Mouse (Mus musculus) adrenal gland, postnatal 4 days (tissue): ENCODE measurements around the gene Atg10. TPM values are rescaled to one million over a fixed set of nuclear protein-coding genes. Genes with fewer than 3 reads are reported as not detected.
A peak's percentile ranks its signal among the peaks of the same experiment; 100 is the strongest.
"Not testable (repeated sequence)": the region's sequence is repeated elsewhere in the genome, so short reads cannot be mapped to it uniquely, and the experiment has no call there.

Experiments
- DNase-seq, 2 experiments: peaks; one replicate each; pipeline ENCODE4 v3.0.0; 2021 to 2022; ENCODE audit warnings: low spot score in 2 of 2, mixed read lengths in 2 of 2
- long read RNA-seq, 2 experiments: library from polyadenylated mRNA; stranded (forward); transcript quantifications; one replicate each; pipeline ENCODE4 v2.0.0; 2021
- total RNA-seq, 2 experiments: library from RNA; stranded (reverse); gene quantifications; 2 replicates each; pipeline ENCODE4 v1.2.3; 2021

The Atg10 gene
- 10 to 100 TPM; 22.4 to 23.4 TPM for total RNA-seq
- long read RNA-seq, experiment 1, transcript Atg10-201 (8 exons, 1,583 nt) = major isoform, 24 of 38 reads
- long read RNA-seq, experiment 1, partial matches to known transcripts = 2 of 38 reads
- long read RNA-seq, experiment 1, other reads (novel, unspliced or antisense) = 11 of 38 reads
- long read RNA-seq, experiment 2, transcript Atg10-201 (8 exons, 1,583 nt) = major isoform, 17 of 48 reads
- long read RNA-seq, experiment 2, transcript Atg10-203 (7 exons, 922 nt) = minor isoform, 6 of 48 reads
- long read RNA-seq, experiment 2, partial matches to known transcripts = 5 of 48 reads
- long read RNA-seq, experiment 2, other reads (novel, unspliced or antisense) = 20 of 48 reads

GRCm38 (mm10) chr13:91223587-91224437 lies at the start of gene Atg10:
Gene Atg10 (minus strand): TSS chr13:91223968.
- DNase-seq = peak; percentile 77 to 80

GRCm38 (mm10) chr13:91252406-91252805 lies 28.6 kb upstream of the Atg10 start:
- DNase-seq = no peak

- no peak for DNase-seq
Observed at GRCm38 (mm10) chr13:91251636-91252035, 27.9 kb upstream of the Atg10 start.

DNA sequence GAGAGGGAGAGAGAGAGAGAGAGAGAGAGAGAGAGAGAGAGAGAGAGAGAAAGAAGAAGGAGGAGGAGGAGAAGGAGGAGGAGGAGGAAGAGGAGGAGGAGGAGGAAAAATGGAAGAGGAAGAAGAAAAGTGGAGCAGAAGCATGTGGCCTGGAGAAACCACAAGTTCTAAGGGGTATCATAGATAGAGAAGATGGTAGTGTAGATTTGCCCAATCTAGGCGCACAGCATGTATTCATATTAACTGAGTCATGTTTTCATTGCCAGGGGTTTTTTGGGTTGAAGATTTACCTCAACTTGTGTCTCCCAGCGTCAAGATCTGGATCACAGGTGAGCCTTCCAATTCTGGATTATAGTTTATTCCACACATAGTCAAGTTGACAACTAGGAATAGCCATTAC lies 26.3 kb upstream of the Atg10 start:
- not testable (repeated sequence) for DNase-seq

DNA sequence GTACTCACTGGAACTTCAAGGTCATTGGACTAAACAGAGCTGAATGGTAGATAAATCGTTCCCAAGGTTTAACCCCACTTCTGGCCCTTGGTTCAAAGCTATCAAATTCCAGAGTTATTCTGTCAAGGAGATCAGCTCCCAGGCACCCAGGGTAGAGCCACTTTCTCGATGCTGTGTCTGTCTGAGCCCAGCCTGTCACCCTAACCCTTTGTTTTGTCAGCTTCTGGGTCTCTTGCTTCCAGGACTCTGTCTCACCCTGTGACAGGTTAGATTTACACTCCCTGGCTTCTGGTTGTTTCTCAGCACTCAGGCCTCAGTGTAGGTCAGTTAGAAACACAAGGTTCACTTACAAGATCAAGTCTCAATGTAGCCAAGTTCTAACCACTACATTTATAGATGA lies 22.7 kb upstream of the Atg10 start:
- no peak for DNase-seq

DNA sequence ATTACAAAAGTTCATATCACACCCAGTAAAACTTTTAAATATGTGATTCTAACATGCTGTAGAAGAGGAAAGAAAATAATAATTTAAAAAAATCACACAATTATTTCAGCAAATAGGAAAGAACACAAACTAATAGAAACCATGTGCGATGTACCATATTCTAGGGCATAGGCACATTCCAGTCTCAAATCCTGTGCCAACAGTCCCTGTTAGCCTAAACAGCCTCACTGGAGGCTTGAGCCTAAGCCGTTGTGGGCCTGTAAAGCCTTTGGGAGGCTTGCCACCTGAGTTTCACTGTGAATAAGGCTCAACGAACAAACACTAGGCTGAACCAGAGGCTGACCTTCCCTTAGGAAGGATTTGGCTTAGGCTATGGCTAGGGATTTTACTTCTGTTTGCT lies 14.2 kb upstream of the Atg10 start:
- no peak for DNase-seq

- no peak for DNase-seq
Observed at GRCm38 (mm10) chr13:91236884-91237283, 13.1 kb upstream of the Atg10 start.

DNA sequence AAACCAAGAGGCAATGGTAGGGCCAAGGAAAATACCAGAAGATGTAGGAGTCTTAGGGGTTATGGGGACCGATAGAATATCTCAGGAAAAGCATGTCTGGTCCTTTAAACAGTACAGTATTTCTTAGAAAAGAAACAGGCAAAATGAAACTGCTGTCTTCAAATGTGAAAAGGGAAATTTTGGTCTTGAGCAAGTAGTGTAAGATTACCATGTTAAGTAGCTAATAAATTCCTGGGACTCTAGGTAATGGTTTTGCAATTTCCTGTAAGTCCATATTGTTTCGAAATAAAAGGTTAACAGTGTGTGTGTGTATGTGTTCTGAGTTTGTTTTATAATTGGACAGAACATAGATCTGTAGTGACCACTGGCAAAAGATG lies 658 bp upstream of the Atg10 start:
- no peak for DNase-seq

DNA sequence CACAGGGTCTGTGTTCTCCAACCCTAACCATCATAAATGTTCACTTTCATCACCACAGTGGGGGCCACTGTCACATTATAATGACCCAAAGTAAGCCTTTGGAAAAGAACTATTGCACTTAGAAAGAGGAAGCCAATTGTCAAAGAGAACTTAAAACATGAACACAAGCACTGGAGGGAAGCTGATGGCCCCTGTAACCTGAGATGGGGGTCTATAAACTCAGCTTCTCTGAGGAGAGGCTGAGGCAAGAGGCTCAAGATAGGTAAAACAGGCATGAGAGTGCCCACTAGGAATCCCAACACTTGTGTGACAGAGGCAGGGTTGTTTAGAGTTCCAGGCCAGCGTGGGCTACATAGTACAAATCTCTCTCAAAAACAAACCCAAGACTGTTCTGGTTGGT lies 705 bp downstream of the Atg10 start:
- no peak for DNase-seq

- DNase-seq = no peak
Observed at GRCm38 (mm10) chr13:91221696-91222095, 2.1 kb downstream of the Atg10 start.

DNA sequence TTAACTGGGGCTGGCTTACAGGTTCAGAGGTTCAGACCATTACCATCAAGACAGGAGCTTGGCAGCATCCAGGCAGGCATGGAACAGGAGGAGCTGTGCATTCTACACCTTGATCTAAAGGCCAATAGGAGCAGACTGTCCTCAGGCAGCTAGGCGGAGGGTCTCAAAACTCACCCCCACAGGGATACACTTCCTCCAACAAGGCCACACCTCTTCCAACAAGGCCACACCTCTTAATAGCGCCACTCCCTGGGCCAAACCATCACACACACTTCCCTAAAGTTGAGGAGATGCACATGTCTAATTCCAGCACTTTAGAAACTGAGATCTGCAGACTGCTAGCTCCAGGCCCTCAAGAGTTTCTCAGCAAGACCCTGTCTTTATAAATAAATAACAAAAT lies 6.1 kb downstream of the Atg10 start:
- DNase-seq = no peak

DNA sequence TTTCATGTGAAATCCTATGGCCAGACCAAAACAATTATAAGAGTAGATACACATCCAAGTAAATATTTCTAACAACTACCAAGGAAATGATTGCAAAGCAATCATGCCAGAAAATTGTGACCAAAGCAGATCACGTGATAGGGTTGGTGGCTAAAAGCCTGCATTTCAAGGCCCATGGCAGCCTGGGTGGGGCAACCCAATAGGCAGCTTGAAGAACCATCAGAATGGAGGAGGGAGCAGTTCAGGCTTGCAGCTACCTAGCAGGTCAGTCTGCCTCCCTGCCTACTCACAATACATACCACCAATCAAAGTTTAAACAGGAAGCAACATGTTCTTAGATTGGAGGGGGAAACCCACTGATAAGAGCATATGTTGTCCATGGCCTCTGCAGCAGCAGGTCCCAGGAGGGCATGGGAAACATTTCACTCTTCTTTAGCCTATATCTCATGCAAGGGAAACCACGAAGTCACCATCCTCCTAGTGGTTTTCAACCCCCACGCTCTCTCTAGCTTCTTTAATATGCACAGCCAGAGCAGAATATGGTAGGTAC lies 7.0 kb downstream of the Atg10 start:
- no peak for DNase-seq

DNA sequence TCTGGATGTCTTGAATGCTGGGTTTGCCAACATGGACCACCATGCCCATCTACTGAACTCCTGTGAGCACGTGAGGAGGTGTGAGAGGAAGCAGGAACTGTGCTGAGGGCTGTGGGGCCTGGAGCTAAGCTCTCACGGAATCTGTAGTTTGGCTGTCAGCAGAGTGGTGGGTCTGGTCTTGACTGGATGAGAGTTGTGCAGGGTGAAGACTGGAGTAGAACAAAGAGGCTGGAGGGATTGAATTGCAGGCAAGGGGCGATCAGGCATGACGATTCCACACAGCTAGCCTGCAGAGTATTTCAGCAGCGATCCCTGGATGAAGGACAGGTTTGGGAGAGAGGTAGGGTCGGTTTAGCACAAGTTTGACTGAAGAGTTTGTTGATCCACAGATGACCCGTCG lies 10.8 kb downstream of the Atg10 start:
- DNase-seq = no peak

GRCm38 (mm10) chr13:91206237-91206636 lies 17.5 kb downstream of the Atg10 start:
- no peak for DNase-seq

GRCm38 (mm10) chr13:91202564-91202963 lies 21.2 kb downstream of the Atg10 start:
- no peak for DNase-seq

DNA sequence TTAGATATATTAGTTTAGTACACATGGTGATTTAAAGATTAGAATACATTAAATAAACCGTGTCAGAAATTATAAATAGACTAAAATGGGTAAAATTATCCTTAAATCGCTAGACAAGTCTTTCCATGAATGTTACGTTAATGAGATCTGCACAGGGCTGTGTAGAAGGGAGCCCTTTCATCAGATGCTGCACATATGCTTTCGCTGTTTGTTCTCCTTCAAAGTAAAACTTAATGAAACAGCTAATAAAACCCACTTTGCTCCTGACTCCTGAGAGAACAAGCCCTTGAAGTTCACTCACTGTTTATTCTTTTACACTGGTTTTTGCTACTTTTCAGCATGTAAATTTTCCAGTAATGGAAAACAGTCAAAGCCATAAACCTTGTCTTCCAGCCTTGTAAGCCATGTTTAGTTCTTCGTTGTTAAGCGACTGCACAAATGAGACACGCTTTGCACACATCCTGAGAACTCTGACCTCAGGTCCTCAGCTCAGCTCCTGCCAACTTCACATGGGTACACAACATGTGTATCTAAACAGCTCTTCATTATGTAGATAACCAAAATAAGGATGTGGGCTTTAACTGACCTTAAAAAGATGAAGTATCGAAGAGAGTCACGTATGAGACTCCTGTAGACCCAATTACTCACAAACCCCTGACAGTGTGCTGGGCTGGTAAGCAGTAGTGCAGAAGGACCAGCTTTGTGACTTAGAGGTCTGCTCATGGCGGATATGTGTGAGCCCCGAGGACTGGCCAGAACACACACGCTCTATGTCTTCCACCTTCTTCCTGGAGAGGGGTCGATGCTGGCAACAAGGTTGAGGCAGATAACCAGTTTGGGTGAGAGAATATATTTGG lies 36.2 kb downstream of the Atg10 start:
- no peak for DNase-seq

DNA sequence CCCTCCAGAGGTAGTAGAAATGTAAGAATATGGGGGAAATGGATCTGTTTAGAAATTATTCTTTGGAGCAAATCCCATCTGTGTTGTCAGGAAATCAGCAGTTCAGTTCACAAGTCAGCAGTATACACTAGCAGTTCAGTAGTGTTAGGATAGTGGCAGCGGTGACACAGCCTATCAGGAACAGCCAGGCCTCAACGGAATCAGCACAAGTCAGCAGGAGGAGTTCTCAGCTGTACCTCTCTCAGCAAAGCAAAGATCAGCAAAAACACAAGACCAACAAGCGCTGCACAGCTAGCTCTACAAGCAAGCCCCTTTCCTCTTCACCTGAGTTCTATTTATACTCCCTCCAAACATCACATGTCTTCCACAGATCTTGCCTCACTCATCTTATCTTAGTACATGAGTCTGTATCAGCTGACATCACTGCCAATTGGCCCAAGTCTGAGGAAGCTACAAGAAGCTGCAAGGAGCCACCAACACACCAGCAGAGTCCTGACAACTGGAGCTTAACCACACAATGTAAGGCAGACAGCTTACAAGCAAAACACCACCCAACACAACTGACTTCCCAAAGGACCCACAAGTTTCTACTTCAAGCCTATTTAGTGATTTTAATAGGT lies 38.4 kb downstream of the Atg10 start:
- no peak for DNase-seq

- DNase-seq = no peak
Observed at GRCm38 (mm10) chr13:91184226-91184625, 39.5 kb downstream of the Atg10 start.

DNA sequence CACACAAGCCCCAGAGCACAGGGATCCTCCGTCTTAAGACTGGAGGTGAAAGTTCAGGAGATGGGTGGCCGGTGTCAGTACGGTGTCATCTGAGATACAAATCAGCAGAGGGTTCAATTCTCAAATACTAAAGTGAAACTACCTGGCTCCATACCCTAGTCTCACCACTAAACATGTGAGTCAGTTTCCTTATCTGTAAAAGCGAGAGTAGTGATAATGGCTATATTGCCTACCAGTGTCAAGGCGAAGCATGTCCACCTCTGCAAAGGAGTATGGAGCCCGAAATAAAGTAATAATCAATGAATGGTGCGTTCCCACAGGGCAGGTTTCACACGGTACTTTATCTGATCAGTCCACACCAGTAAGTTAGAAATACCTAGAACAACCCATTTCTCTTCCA lies 43.4 kb downstream of the Atg10 start:
- no peak for DNase-seq

GRCm38 (mm10) chr13:91179174-91179899 lies 44.4 kb downstream of the Atg10 start:
- DNase-seq = no peak
